Mouse (Mus musculus): Measurements from ENCODE around the gene Cmklr1. TPM values are rescaled to one million over a fixed set of nuclear protein-coding genes. Genes with fewer than 3 reads are reported as not detected.

The Cmklr1 gene
- polyA plus RNA-seq, 1 experiment from 2014 or later: 2.7 TPM

DNA sequence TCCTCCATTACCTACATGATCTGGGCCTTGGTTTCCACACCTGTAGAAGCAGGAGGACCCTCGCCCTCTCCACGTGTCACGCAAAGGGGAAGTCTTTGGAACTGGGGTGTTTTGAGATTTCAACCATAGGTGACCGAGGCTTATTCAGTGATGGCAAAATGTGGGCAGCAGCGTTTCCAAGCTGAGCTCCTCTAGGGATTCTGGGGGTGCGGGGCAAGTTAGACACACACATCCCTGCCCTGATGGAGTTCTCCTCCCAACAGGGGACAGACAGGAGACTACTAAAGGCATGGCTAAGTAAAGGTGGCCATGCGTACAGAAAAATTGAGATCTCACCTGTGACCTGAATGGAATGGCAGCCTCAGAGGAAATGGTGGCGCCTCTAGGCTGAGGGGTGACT lies 41.7 kb downstream of the Cmklr1 start:
- Histone ChIP-seq H3K4me2 (ENCODE audit: low read depth, severe bottlenecking) (no peak overlapping the region), H3K4me1 (ENCODE audit: control insufficient read depth, insufficient read depth, low read length) (peaks cover 3% of the 10 kb centered on the region; the same call in 1 of the 2 replicates), H3K27me3 (ENCODE audit: control insufficient read depth, insufficient read depth, low read length) (no peaks in the 10 kb centered on the region), H3K9ac (ENCODE audit: low read length) (no peak overlapping the region), H3K36me3 (ENCODE audit: control insufficient read depth, insufficient read depth, low read length) (no peaks in the 10 kb centered on the region), H3K4me3 (ENCODE audit: low read depth, low read length) (no peak overlapping the region), H3K27ac (replicated peaks; ENCODE audit: low read depth, low read length) (no peak overlapping the region), H3K9me3 (ENCODE audit: control insufficient read depth, low read length) (no peaks in the 10 kb centered on the region)
- no peak for ATAC-seq (ENCODE audit: insufficient number of reproducible peaks, low FRiP score, low TSS enrichment, low read depth)
- DNase-seq (ENCODE audit: low spot score): no peak
- WGBS: 76% methylated on average over 8 of the region's 8 CpGs

DNA sequence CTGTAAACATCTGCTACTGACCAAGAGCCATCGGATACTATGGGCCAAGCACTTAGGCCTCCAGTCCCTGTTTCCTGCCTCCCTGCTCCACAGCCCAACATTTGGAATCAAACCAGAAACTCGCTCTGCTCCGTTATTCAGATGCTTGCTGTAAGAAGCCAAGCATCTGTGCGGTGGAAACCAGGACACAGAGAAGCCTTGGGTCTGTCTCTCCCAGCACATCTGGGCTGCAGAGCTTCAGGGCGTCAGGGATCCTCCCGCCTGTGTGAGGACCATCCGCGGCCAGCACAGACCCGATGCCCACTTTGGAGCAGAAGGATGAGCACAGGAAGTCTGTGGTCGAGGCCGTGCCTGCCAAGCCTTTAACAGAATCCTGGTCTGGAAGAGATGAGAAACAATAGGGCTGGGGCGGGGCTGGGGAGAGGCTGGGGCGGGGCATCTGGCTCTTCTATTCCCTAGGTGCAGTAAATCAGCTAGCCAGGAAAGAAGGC lies 42.2 kb downstream of the Cmklr1 start:
- Histone ChIP-seq H3K36me3 (ENCODE audit: control insufficient read depth, insufficient read depth, low read length) (no peaks in the 10 kb centered on the region), H3K4me1 (ENCODE audit: control insufficient read depth, insufficient read depth, low read length) (peaks cover 3% of the 10 kb centered on the region; the same call in 1 of the 2 replicates), H3K27me3 (ENCODE audit: control insufficient read depth, insufficient read depth, low read length) (no peaks in the 10 kb centered on the region), H3K27ac (replicated peaks; ENCODE audit: low read depth, low read length) (no peak overlapping the region), H3K9ac (ENCODE audit: low read length) (no peak overlapping the region), H3K4me3 (ENCODE audit: low read depth, low read length) (no peak overlapping the region), H3K4me2 (ENCODE audit: low read depth, severe bottlenecking) (no peak overlapping the region), H3K9me3 (ENCODE audit: control insufficient read depth, low read length) (no peaks in the 10 kb centered on the region)
- 21% methylated on average over 13 of the region's 13 CpGs for WGBS
- ATAC-seq (ENCODE audit: insufficient number of reproducible peaks, low FRiP score, low TSS enrichment, low read depth) (no peak), DNase-seq (ENCODE audit: low spot score) (no peak)

DNA sequence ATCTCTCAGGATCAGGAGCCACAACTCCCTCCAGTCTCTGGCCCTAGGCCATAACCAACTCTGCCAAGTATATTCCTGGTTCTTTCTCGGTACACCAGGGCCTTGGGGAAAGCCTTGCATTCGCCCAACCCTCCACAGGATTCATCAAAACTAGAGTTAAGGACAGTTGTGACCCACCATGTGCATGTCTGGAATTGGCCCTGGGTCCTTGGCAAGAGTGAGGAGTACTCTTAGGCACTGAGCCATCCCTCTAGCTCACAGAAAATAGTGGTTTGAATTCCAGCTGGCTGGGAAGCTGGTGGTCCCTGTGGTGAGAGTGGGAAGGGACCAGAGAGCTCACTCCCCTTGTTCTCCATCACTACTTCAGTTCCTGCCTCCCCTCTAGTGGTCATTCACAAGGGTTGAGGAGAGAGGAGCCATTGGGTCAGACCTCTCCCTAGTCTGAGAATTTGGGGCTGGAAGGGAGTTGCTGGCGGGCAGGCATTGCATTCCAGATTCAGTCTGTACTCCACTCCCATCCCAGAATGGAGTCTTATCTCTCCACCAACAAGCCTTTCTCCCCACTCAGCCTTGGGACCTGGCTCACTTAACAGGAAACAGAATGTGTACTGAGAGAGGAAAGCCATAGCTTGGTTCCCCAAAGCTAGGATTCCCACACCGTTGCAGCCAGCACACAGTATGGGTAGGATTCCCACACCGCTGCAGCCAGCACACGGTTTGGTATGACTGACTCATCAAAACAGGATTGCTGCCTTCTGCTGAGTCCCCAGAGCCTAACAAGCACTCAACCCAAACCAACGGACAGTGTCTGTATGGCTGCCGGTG lies 43.1 kb downstream of the Cmklr1 start:
- no peak overlapping the region for H3K9ac ChIP-seq (ENCODE audit: low read length)
- 80% methylated on average over 8 of the region's 8 CpGs for WGBS
- no peak overlapping the region for H3K4me3 ChIP-seq (ENCODE audit: low read depth, low read length)
- no peaks in the 10 kb centered on the region for H3K27me3 ChIP-seq (ENCODE audit: control insufficient read depth, insufficient read depth, low read length)
- no peaks in the 10 kb centered on the region for H3K9me3 ChIP-seq (ENCODE audit: control insufficient read depth, low read length)
- ATAC-seq (ENCODE audit: insufficient number of reproducible peaks, low FRiP score, low TSS enrichment, low read depth) (no peak), DNase-seq (ENCODE audit: low spot score) (no peak)
- H3K4me1 ChIP-seq (ENCODE audit: control insufficient read depth, insufficient read depth, low read length): peaks cover 3% of the 10 kb centered on the region; the same call in 1 of the 2 replicates
- no peaks in the 10 kb centered on the region for H3K36me3 ChIP-seq (ENCODE audit: control insufficient read depth, insufficient read depth, low read length)
- no peak overlapping the region for H3K27ac ChIP-seq (replicated peaks; ENCODE audit: low read depth, low read length)
- H3K4me2 ChIP-seq (ENCODE audit: low read depth, severe bottlenecking): no peak overlapping the region

DNA sequence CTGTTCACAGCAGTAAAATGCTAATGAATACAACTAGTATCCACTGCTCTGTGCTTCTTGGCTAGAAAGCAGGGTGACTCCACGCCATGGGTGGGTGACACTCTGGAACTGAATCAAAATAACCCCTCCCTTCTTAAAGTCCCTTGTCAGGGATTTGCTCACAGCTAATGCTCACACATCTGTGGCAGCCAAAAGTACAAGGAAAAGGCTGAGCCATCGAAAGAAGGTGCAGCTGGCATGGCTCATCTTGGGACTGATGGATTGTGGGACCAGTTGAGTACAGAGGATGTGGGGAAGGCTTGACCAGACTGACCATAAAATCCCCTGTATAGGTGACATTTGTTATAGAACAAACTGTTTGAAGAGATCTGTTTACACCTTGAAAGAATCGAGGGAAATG lies 44.1 kb downstream of the Cmklr1 start:
- Histone ChIP-seq H3K9me3 (ENCODE audit: control insufficient read depth, low read length) (no peaks in the 10 kb centered on the region), H3K27me3 (ENCODE audit: control insufficient read depth, insufficient read depth, low read length) (no peaks in the 10 kb centered on the region), H3K4me2 (ENCODE audit: low read depth, severe bottlenecking) (no peak overlapping the region), H3K9ac (ENCODE audit: low read length) (no peak overlapping the region), H3K4me1 (ENCODE audit: control insufficient read depth, insufficient read depth, low read length) (peaks cover 3% of the 10 kb centered on the region; the same call in 1 of the 2 replicates), H3K27ac (replicated peaks; ENCODE audit: low read depth, low read length) (no peak overlapping the region), H3K4me3 (ENCODE audit: low read depth, low read length) (no peak overlapping the region), H3K36me3 (ENCODE audit: control insufficient read depth, insufficient read depth, low read length) (no peaks in the 10 kb centered on the region)
- WGBS: 34% methylated on average over 3 of the region's 3 CpGs
- DNase-seq (ENCODE audit: low spot score): no peak
- ATAC-seq (ENCODE audit: insufficient number of reproducible peaks, low FRiP score, low TSS enrichment, low read depth): no peak

DNA sequence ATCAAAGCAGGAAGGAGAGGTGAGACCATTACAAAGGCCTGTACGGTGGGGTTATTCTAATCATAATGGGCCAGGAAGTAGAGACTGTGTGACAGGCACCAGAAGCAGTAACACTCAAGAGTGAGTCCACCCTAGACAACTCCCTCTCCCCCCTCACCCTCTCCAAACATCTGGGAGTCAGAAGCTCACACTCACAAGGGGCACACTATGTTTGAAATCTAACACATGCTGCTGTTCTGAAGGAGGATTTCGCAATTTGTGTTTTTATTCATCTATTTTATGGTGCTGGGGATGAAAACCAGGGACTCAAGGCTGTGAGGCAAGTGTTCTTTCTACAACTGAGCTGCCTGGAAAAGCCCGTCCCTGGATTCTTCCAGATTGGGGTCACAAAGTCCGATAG lies 45.5 kb downstream of the Cmklr1 start:
- no peak for ATAC-seq (ENCODE audit: insufficient number of reproducible peaks, low FRiP score, low TSS enrichment, low read depth)
- Histone ChIP-seq H3K9me3 (ENCODE audit: control insufficient read depth, low read length) (no peaks in the 10 kb centered on the region), H3K9ac (ENCODE audit: low read length) (no peak overlapping the region), H3K4me3 (ENCODE audit: low read depth, low read length) (no peak overlapping the region), H3K4me1 (ENCODE audit: control insufficient read depth, insufficient read depth, low read length) (peaks cover 3% of the 10 kb centered on the region; the same call in 1 of the 2 replicates), H3K36me3 (ENCODE audit: control insufficient read depth, insufficient read depth, low read length) (no peaks in the 10 kb centered on the region), H3K27me3 (ENCODE audit: control insufficient read depth, insufficient read depth, low read length) (no peaks in the 10 kb centered on the region), H3K4me2 (ENCODE audit: low read depth, severe bottlenecking) (no peak overlapping the region), H3K27ac (replicated peaks; ENCODE audit: low read depth, low read length) (no peak overlapping the region)
- DNase-seq (ENCODE audit: low spot score): no peak
- WGBS: 63% methylated on average over 4 of the region's 4 CpGs

DNA sequence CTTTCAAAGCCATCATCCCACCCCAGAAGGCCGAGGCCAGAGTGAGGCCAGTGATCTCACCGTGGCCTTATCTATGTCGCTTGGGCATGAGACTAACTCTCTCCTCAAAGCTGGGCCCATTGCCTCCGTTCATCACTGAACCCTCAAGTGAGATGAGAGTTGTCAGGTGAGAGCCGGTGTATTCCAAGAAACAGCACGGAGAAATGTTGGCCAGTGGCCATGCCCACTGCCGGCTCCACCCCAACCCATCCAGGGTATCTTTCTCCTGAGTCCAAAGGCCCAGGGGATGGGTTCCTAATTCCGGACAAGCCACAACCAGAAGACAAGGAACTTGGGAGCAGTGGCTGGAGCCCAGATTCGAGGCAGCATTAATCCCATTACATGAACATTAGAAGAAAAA lies 46.8 kb downstream of the Cmklr1 start:
- Histone ChIP-seq H3K9ac (ENCODE audit: low read length) (no peak overlapping the region), H3K36me3 (ENCODE audit: control insufficient read depth, insufficient read depth, low read length) (no peaks in the 10 kb centered on the region), H3K27me3 (ENCODE audit: control insufficient read depth, insufficient read depth, low read length) (no peaks in the 10 kb centered on the region), H3K9me3 (ENCODE audit: control insufficient read depth, low read length) (no peaks in the 10 kb centered on the region), H3K4me3 (ENCODE audit: low read depth, low read length) (no peak overlapping the region), H3K4me1 (ENCODE audit: control insufficient read depth, insufficient read depth, low read length) (peaks cover 2% of the 10 kb centered on the region; the same call in 1 of the 2 replicates), H3K27ac (replicated peaks; ENCODE audit: low read depth, low read length) (no peak overlapping the region), H3K4me2 (ENCODE audit: low read depth, severe bottlenecking) (no peak overlapping the region)
- DNase-seq (ENCODE audit: low spot score) (no peak), ATAC-seq (ENCODE audit: insufficient number of reproducible peaks, low FRiP score, low TSS enrichment, low read depth) (no peak)
- 87% methylated on average over 9 of the region's 9 CpGs for WGBS

DNA sequence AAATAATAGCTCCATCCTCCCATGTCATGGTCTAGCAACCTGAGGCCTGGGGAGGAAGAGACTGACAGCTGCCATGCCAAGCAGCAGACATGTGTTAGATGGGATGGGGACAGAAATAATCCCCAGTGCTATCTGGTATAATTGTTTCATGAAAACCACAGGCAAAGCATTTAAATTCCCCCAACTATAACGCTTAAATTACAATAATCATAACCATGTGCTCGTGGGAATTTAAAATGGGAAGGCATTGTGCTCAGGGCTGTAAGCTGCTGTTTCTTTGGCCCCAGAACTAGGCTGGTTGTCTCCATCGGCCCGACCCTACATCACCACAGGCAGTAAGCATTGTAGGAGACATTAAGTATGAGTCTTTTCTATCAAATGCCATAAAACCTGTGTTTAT lies 49.4 kb downstream of the Cmklr1 start:
- Histone ChIP-seq H3K4me3 (ENCODE audit: low read depth, low read length) (no peak overlapping the region), H3K9me3 (ENCODE audit: control insufficient read depth, low read length) (no peaks in the 10 kb centered on the region), H3K9ac (ENCODE audit: low read length) (no peak overlapping the region), H3K27me3 (ENCODE audit: control insufficient read depth, insufficient read depth, low read length) (no peaks in the 10 kb centered on the region), H3K4me2 (ENCODE audit: low read depth, severe bottlenecking) (no peak overlapping the region), H3K4me1 (ENCODE audit: control insufficient read depth, insufficient read depth, low read length) (no peaks in the 10 kb centered on the region; the same call in 1 of the 2 replicates), H3K27ac (replicated peaks; ENCODE audit: low read depth, low read length) (no peak overlapping the region), H3K36me3 (ENCODE audit: control insufficient read depth, insufficient read depth, low read length) (no peaks in the 10 kb centered on the region)
- WGBS: 72% methylated on average over 4 of the region's 4 CpGs
- ATAC-seq (ENCODE audit: insufficient number of reproducible peaks, low FRiP score, low TSS enrichment, low read depth) (no peak), DNase-seq (ENCODE audit: low spot score) (no peak)

DNA sequence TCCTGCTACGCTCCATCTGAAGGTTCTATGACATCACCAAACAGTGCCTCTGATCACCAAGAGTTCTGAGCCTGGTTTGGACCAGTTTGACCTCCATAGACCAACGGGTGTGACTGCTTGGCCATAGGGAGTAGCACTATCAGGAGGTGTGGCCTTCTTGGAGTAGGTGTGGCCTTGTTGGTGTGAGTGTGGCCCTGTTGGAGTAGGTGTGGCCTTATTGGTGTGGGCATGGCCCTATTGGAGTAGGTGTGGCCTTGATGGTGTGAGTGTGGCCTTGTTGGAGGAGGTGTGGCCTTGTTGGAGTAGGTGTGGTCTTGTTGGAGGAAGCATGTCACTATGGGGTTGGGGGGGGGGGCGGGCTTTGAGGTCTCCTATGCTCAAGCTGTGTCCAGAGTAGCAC lies 50.0 kb downstream of the Cmklr1 start:
- Histone ChIP-seq H3K36me3 (ENCODE audit: control insufficient read depth, insufficient read depth, low read length) (no peaks in the 10 kb centered on the region), H3K4me2 (ENCODE audit: low read depth, severe bottlenecking) (no peak overlapping the region), H3K27me3 (ENCODE audit: control insufficient read depth, insufficient read depth, low read length) (no peaks in the 10 kb centered on the region), H3K27ac (replicated peaks; ENCODE audit: low read depth, low read length) (no peak overlapping the region), H3K9me3 (ENCODE audit: control insufficient read depth, low read length) (no peaks in the 10 kb centered on the region), H3K4me1 (ENCODE audit: control insufficient read depth, insufficient read depth, low read length) (no peaks in the 10 kb centered on the region; the same call in 1 of the 2 replicates), H3K9ac (ENCODE audit: low read length) (no peak overlapping the region), H3K4me3 (ENCODE audit: low read depth, low read length) (no peak overlapping the region)
- DNase-seq (ENCODE audit: low spot score) (no peak), ATAC-seq (ENCODE audit: insufficient number of reproducible peaks, low FRiP score, low TSS enrichment, low read depth) (no peak)
- 76% methylated on average over 3 of the region's 3 CpGs for WGBS
